Mouse (Mus musculus) CH12.LX (cell line): ENCODE results near the gene Tbc1d16. TPM values are rescaled to one million over a fixed set of nuclear protein-coding genes. Genes with fewer than 3 reads are reported as not detected.

Experiments used
- DNase-seq: peaks from one replicate; pipeline ENCODE4 v3.0.0-alpha.2; 2013; ENCODE audit errors: extremely low read depth
- H3K27ac ChIP-seq: 2 replicates; pipeline ENCODE4 v1.5.1; 2012; ENCODE audit warnings: low read depth, mild to moderate bottlenecking, control low read depth, moderate library complexity; ENCODE audit not compliant: insufficient read depth
- H3K27me3 ChIP-seq: replicated peaks from 2 replicates; pipeline ENCODE3; 2012; ENCODE audit warnings: inconsistent platforms
- H3K36me3 ChIP-seq, 2 experiments: replicated peaks in 1 of 2; 2 replicates each; pipeline versions ENCODE3 to v1.6.1; 2012; ENCODE audit warnings: inconsistent platforms in 1 of 2, low read length in 1 of 2, mild to moderate bottlenecking in 1 of 2, mixed read lengths in 1 of 2, moderate library complexity in 1 of 2; ENCODE audit not compliant: control insufficient read depth in 1 of 2, insufficient read depth in 1 of 2
- H3K4me1 ChIP-seq, 2 experiments: 2 replicates each; pipeline ENCODE4 v1.6.1; 2012; ENCODE audit warnings: inconsistent platforms in 1 of 2, moderate library complexity in 1 of 2; ENCODE audit not compliant: insufficient read depth in 2 of 2, control insufficient read depth in 1 of 2
- H3K4me2 ChIP-seq: 2 replicates; pipeline ENCODE4 v1.6.1; 2012; ENCODE audit warnings: low read depth, mild to moderate bottlenecking, control low read depth; ENCODE audit not compliant: poor library complexity, insufficient read depth, severe bottlenecking
- H3K4me3 ChIP-seq, 3 experiments: fragments of 150-350 bp in 1 of 3; sonication (generic) in 1 of 3; replicated peaks in 1 of 3; 2 replicates each; pipeline versions ENCODE3 to v1.5.1; 2011 to 2012; ENCODE audit warnings: low read depth in 2 of 3, low read length in 2 of 3, mild to moderate bottlenecking in 2 of 3, moderate library complexity in 2 of 3, control low read depth in 1 of 3, improper control_type of control experiment in 1 of 3, inconsistent platforms in 1 of 3, mixed read lengths in 1 of 3; ENCODE audit not compliant: poor library complexity in 1 of 3
- H3K79me2 ChIP-seq: replicated peaks from 2 replicates; pipeline ENCODE4 v1.6.1; 2012; ENCODE audit warnings: mild to moderate bottlenecking, moderate library complexity; ENCODE audit not compliant: control insufficient read depth, poor library complexity, insufficient read depth, severe bottlenecking; ENCODE audit errors: extremely low read depth
- H3K9ac ChIP-seq: 2 replicates; pipeline ENCODE4 v1.6.1; 2012; ENCODE audit warnings: low read depth, mild to moderate bottlenecking, control low read depth, moderate library complexity; ENCODE audit not compliant: insufficient read depth
- H3K9me3 ChIP-seq: replicated peaks from 2 replicates; pipeline ENCODE3; 2012; ENCODE audit warnings: low read length, inconsistent platforms, mixed read lengths
- BHLHE40 ChIP-seq: IDR thresholded peaks from 2 replicates; pipeline ENCODE4 v1.6.1; 2011; ENCODE audit warnings: mild to moderate bottlenecking, low read depth, low read length, improper control_type of control experiment
- CHD1 ChIP-seq: IDR thresholded peaks from 2 replicates; pipeline ENCODE4 v1.6.1; 2012; ENCODE audit warnings: low read depth, low read length, improper control_type of control experiment, inconsistent platforms
- CHD2 ChIP-seq: IDR thresholded peaks from 2 replicates; pipeline ENCODE4 v1.6.1; 2011; ENCODE audit warnings: low read length, improper control_type of control experiment
- CTCF ChIP-seq, 2 experiments: IDR thresholded peaks in 1 of 2; conservative IDR thresholded peaks in 1 of 2; 2 replicates each; pipeline ENCODE4 v1.5.1; 2011 to 2012; ENCODE audit warnings: low read depth in 2 of 2, low read length in 2 of 2, improper control_type of control experiment in 1 of 2, inconsistent platforms in 1 of 2, mild to moderate bottlenecking in 1 of 2, moderate library complexity in 1 of 2
- E2F4 ChIP-seq: IDR thresholded peaks from 2 replicates; pipeline ENCODE4 v1.6.1; 2011; ENCODE audit warnings: low read depth, low read length, improper control_type of control experiment; ENCODE audit not compliant: insufficient replicate concordance
- ELF1 ChIP-seq: IDR thresholded peaks from 2 replicates; pipeline ENCODE4 v1.6.1; 2014; ENCODE audit warnings: low read depth, mild to moderate bottlenecking, inconsistent platforms, low read length, improper control_type of control experiment
- EP300 ChIP-seq: IDR thresholded peaks from 2 replicates; pipeline ENCODE4 v1.6.1; 2011; ENCODE audit warnings: low read length, improper control_type of control experiment
- ETS1 ChIP-seq: conservative IDR thresholded peaks from 2 replicates; pipeline ENCODE4 v1.6.1; 2012; ENCODE audit warnings: low read depth, mild to moderate bottlenecking, inconsistent platforms, low read length, improper control_type of control experiment, moderate library complexity
- GABPA ChIP-seq: IDR thresholded peaks from 2 replicates; pipeline ENCODE4 v1.6.1; 2012; ENCODE audit warnings: low read depth, low read length, improper control_type of control experiment, inconsistent platforms; ENCODE audit not compliant: insufficient replicate concordance
- HCFC1 ChIP-seq: IDR thresholded peaks from 2 replicates; pipeline ENCODE4 v1.6.1; 2012; ENCODE audit warnings: low read depth, mild to moderate bottlenecking, inconsistent platforms, low read length, improper control_type of control experiment
- IRF4 ChIP-seq: IDR thresholded peaks from 2 replicates; pipeline ENCODE4 v1.6.1; 2014; ENCODE audit warnings: low read depth, mild to moderate bottlenecking, inconsistent platforms, low read length, improper control_type of control experiment
- JUND ChIP-seq: conservative IDR thresholded peaks from 2 replicates; pipeline ENCODE4 v1.6.1; 2011; ENCODE audit warnings: low read depth, low read length, improper control_type of control experiment
- KAT2A ChIP-seq: IDR thresholded peaks from 2 replicates; pipeline ENCODE4 v1.6.1; 2012; ENCODE audit warnings: low read length, improper control_type of control experiment, inconsistent platforms; ENCODE audit not compliant: insufficient replicate concordance
- MAFK ChIP-seq: IDR thresholded peaks from 2 replicates; pipeline ENCODE4 v1.6.1; 2011; ENCODE audit warnings: low read length, improper control_type of control experiment; ENCODE audit not compliant: insufficient replicate concordance
- MAZ ChIP-seq: IDR thresholded peaks from 2 replicates; pipeline ENCODE4 v1.6.1; 2012; ENCODE audit warnings: low read depth, mild to moderate bottlenecking, inconsistent platforms, low read length, improper control_type of control experiment, moderate library complexity
- MEF2A ChIP-seq: IDR thresholded peaks from 2 replicates; pipeline ENCODE4 v1.6.1; 2014; ENCODE audit warnings: low read depth, mild to moderate bottlenecking, inconsistent platforms, low read length, improper control_type of control experiment, borderline replicate concordance
- MXI1 ChIP-seq: IDR thresholded peaks from 2 replicates; pipeline ENCODE4 v1.6.1; 2011; ENCODE audit warnings: mild to moderate bottlenecking, low read depth, low read length, improper control_type of control experiment
- MYC ChIP-seq: IDR thresholded peaks from 2 replicates; pipeline ENCODE4 v1.6.1; 2011; ENCODE audit warnings: low read depth, mild to moderate bottlenecking, improper control_type of control experiment, low read length
- NELFE ChIP-seq: IDR thresholded peaks from 2 replicates; pipeline ENCODE4 v1.6.1; 2011; ENCODE audit warnings: low read depth, low read length, improper control_type of control experiment
- NRF1 ChIP-seq: IDR thresholded peaks from 2 replicates; pipeline ENCODE4 v1.6.1; 2014; ENCODE audit warnings: low read depth, mild to moderate bottlenecking, inconsistent platforms, low read length, improper control_type of control experiment, moderate library complexity
- PAX5 ChIP-seq: IDR thresholded peaks from 2 replicates; pipeline ENCODE4 v1.6.1; 2012; ENCODE audit warnings: low read length, inconsistent platforms, mixed read lengths
- POLR2A ChIP-seq: IDR thresholded peaks from 2 replicates; pipeline ENCODE4 v1.6.1; 2011; ENCODE audit warnings: low read depth, mild to moderate bottlenecking, improper control_type of control experiment, low read length
- POLR2AphosphoS2 ChIP-seq: IDR thresholded peaks from 2 replicates; pipeline ENCODE4 v1.6.1; 2011; ENCODE audit warnings: low read depth, low read length, improper control_type of control experiment
- RAD21 ChIP-seq: IDR thresholded peaks from 2 replicates; pipeline ENCODE4 v1.6.1; 2011; ENCODE audit warnings: low read depth, mild to moderate bottlenecking, low read length, improper control_type of control experiment, moderate library complexity
- RCOR1 ChIP-seq: conservative IDR thresholded peaks from 2 replicates; pipeline ENCODE4 v1.6.1; 2012; ENCODE audit warnings: low read depth, mild to moderate bottlenecking, inconsistent platforms, low read length, improper control_type of control experiment
- SIN3A ChIP-seq: IDR thresholded peaks from 2 replicates; pipeline ENCODE4 v1.6.1; 2012; ENCODE audit warnings: low read length, improper control_type of control experiment, inconsistent platforms
- SMC3 ChIP-seq: IDR thresholded peaks from 2 replicates; pipeline ENCODE4 v1.6.1; 2011; ENCODE audit warnings: low read depth, low read length, improper control_type of control experiment
- TBP ChIP-seq: conservative IDR thresholded peaks from 2 replicates; pipeline ENCODE4 v1.6.1; 2011; ENCODE audit warnings: low read depth, low read length, improper control_type of control experiment
- TCF12 ChIP-seq: IDR thresholded peaks from 2 replicates; pipeline ENCODE4 v1.6.1; 2014; ENCODE audit warnings: low read depth, mild to moderate bottlenecking, inconsistent platforms, low read length, improper control_type of control experiment
- UBTF ChIP-seq: IDR thresholded peaks from 2 replicates; pipeline ENCODE4 v1.6.1; 2012; ENCODE audit warnings: low read depth, mild to moderate bottlenecking, inconsistent platforms, low read length, improper control_type of control experiment, moderate library complexity
- USF1 ChIP-seq: IDR thresholded peaks from 2 replicates; pipeline ENCODE4 v1.6.1; 2014; ENCODE audit warnings: low read depth, mild to moderate bottlenecking, inconsistent platforms, low read length, improper control_type of control experiment
- USF2 ChIP-seq: conservative IDR thresholded peaks from 2 replicates; pipeline ENCODE4 v1.6.1; 2011; ENCODE audit warnings: low read depth, low read length, improper control_type of control experiment
- ZC3H11A ChIP-seq: IDR thresholded peaks from 2 replicates; pipeline ENCODE4 v1.6.1; 2012; ENCODE audit warnings: low read depth, mild to moderate bottlenecking, inconsistent platforms, low read length, improper control_type of control experiment
- ZKSCAN1 ChIP-seq: IDR thresholded peaks from 2 replicates; pipeline ENCODE4 v1.6.1; 2012; ENCODE audit warnings: low read depth, inconsistent platforms, low read length, improper control_type of control experiment, borderline replicate concordance
- ZMIZ1 ChIP-seq: IDR thresholded peaks from 2 replicates; pipeline ENCODE4 v1.6.1; 2012; ENCODE audit warnings: low read depth, mild to moderate bottlenecking, inconsistent platforms, low read length, improper control_type of control experiment
- ZNF384 ChIP-seq: IDR thresholded peaks from 2 replicates; pipeline ENCODE4 v1.6.1; 2012; ENCODE audit warnings: low read depth, low read length, improper control_type of control experiment, inconsistent platforms
- dilution Hi-C: fragments of 300-500 bp; cut with MboI; formaldehyde crosslinking; loops from 2 replicates; pipeline ENCODE4 v1.14.3; 2020; ENCODE audit warnings: low sequenced_read_pairs; ENCODE audit not compliant: extremely low pct_unique_long_range_greater_than_20kb, extremely low pct_ligation_motif_present
- in situ Hi-C: fragments of 300-500 bp; cut with MboI; formaldehyde crosslinking; loops from 3 replicates; pipeline ENCODE4 v1.14.3; 2019; ENCODE audit warnings: low sequenced_read_pairs, low pct_ligation_motif_present, low pct_unique_long_range_greater_than_20kb, mixed read lengths
- polyA plus RNA-seq: library from polyadenylated mRNA; unstranded; fragments of >175 nt; gene quantifications from 2 replicates; pipeline ENCODE4 v1.2.1, GENCODE M21; 2012; ENCODE audit warnings: low read depth; ENCODE audit not compliant: insufficient read length
- total RNA-seq, 2 experiments: library from RNA; depleted of rRNA; stranded (reverse); fragments of 300-350 nt in 1 of 2; fragments of >200 nt in 1 of 2; gene quantifications; 2 replicates each; pipeline ENCODE4 v1.2.3; 2012 to 2014

The Tbc1d16 gene
- total and polyA plus RNA-seq, 3 experiments = 0.79 to 15.9 (median 2.7) TPM

DNA sequence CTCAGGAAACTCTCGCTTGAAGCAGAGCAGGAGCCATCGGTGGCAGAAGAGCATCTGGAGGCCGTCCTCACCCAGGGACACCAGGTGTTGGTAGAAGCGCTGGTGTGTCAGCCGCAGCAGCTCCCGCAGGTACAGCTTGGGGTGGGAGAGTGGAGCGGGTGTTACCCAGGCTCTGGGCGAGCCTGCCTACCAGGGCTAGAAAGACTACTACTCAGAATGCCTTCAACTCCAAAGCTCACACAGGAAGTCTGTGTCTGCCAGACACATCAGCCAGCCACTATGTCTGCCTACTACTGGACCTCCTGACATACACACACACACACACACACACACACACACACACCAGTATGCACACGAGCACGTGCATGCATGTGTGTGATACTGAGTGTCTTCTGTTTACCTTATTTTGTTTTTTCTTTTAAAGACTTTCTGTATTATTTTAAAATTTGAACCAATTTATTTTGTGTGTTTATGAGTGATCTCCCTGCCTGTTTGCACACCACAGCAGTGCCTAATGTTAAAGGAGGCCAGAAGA is 77.2 kb downstream of the Tbc1d16 start (continued):
- TF ChIP-seq POLR2AphosphoS2 (no peak), MAFK (no peak), PAX5 (no peak), MXI1 (0 out of 2 replicates have a peak, but pooled peaks have one; percentile 35), E2F4 (no peak), NELFE (no peak), CHD1 (peak; percentile 79; the same call in 1 of the 2 replicates)

DNA sequence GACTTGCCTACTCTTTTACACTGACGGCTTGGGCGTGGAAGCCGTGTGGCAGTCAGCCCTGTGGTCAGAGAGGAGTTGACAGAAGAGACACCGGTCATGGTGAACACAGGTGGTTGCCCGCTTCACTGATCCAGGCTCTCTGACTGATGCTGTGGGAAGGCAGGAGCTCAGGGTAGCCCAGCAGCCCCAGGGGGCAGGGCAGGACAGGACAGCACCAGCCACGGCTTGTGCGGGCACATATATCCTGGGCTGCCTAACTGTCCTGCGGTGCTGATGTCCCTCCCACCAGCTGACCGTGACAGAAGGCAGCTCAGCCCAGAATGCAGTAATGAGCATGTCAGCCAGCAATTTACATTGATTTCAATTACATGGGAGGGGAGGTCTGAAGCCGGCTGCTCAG is 77.9 kb downstream of the Tbc1d16 start:
- DNase-seq = peak; percentile 82
- Histone ChIP-seq H3K4me1 (peaks cover 56 to 79% of the 10 kb centered on the region in 2 experiments), H3K4me3 (peak overlapping the region in 2 of 3 experiments; percentile 1 to 42), H3K79me2 (no peaks in the 10 kb centered on the region), H3K4me2 (peak overlapping the region; percentile 47), H3K9ac (peak overlapping the region; percentile 8; the same call in 1 of the 2 replicates), H3K36me3 (peaks cover 15 to 16% of the 10 kb centered on the region in 2 experiments), H3K27ac (peak overlapping the region; percentile 79), H3K27me3 (peaks cover 12% of the 10 kb centered on the region), H3K9me3 (no peaks in the 10 kb centered on the region)
- in situ Hi-C loops = loop anchor here (5.0 kb wide), 1 partner anchor 37 kb away; no protein-coding TSS in a partner anchor
- dilution Hi-C loops = no loop called here
- TF ChIP-seq UBTF = peak; percentile 71; the same call in 1 of the 2 replicates
- no peak for TF ChIP-seq GABPA
- TF ChIP-seq MEF2A = peak; percentile 61
- no peak for TF ChIP-seq HCFC1
- peak; percentile 66; the same call in 1 of the 2 replicates for TF ChIP-seq MXI1
- TF ChIP-seq CHD2 = peak; percentile 51; the same call in 1 of the 2 replicates
- TF ChIP-seq NELFE = 0 out of 2 replicates have a peak, but pooled peaks have one; percentile 8
- no peak for TF ChIP-seq POLR2AphosphoS2
- TF ChIP-seq EP300 = peak; percentile 57
- no peak; the same call in none of the 2 replicates for TF ChIP-seq SIN3A
- no peak for TF ChIP-seq MYC
- no peak for TF ChIP-seq PAX5
- TF ChIP-seq IRF4 = peak; percentile 50; the same call in 1 of the 2 replicates
- peak; percentile 33 for TF ChIP-seq SMC3
- no peak for TF ChIP-seq ZNF384
- no peak for TF ChIP-seq USF1
- TF ChIP-seq ZMIZ1 = peak; percentile 36; the same call in 1 of the 2 replicates
- TF ChIP-seq ZC3H11A = no peak
- TF ChIP-seq KAT2A = no peak
- peak; percentile 14; the same call in 1 of the 2 replicates for TF ChIP-seq ELF1
- TF ChIP-seq RCOR1 = no peak
- TF ChIP-seq USF2 = no peak
- TF ChIP-seq NRF1 = peak; percentile 48; the same call in 1 of the 2 replicates
- no peak for TF ChIP-seq CTCF (conservative IDR thresholded peaks at IDR 0.05 in 1 of 2, IDR thresholded peaks at IDR 0.05 in 1 of 2; ENCODE audit: low read depth in 2 of 2, low read length in 2 of 2)
- 0 out of 2 replicates have a peak, but pooled peaks have one; percentile 91 for TF ChIP-seq CHD1
- 0 out of 2 replicates have a peak, but pooled peaks have one; percentile 2 for TF ChIP-seq TBP
- no peak; the same call in 1 of the 2 replicates for TF ChIP-seq MAFK
- no peak for TF ChIP-seq ZKSCAN1
- peak; percentile 91 for TF ChIP-seq ETS1
- peak; percentile 85 for TF ChIP-seq MAZ
- no peak for TF ChIP-seq POLR2A
- peak; percentile 86 for TF ChIP-seq TCF12
- peak; percentile 71 for TF ChIP-seq BHLHE40
- TF ChIP-seq RAD21 = no peak; the same call in none of the 2 replicates
- no peak for TF ChIP-seq JUND
